Mouse (Mus musculus): ENCODE measurements at regions not wholly inside any gene's neighbourhood (a gene's known extent, or its start where the extent isn't known, plus 50 kb on each side); places are given as distances from the start of the nearest gene placed in this dataset.

DNA sequence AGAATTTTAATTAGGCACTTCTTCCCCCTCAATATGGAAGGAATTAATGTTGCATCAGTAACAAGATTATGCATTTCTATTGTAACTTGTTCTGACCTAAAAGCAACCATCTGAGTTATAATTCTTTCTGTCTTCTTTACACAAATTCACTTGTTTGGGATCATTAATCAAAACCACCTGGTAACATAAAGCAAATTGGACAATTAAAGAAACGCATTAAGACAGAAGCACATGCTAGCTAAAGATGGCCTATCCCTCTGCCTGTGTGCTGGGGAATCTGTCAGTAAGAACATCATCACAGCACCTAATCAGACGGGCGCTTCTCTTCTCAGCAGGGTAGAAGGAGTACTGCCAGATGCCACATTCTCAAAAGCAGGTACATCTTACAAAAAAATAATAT is 553.7 kb upstream of the Map3k7 start:
- no peak for TF ChIP-seq CTCF (IDR thresholded peaks at IDR 0.05; ENCODE audit: low read depth)
- TF ChIP-seq EP300 (optimal IDR thresholded peaks at IDR 0.05) = no peak
